Mouse (Mus musculus): ENCODE results near the gene Kif26b.

DNA sequence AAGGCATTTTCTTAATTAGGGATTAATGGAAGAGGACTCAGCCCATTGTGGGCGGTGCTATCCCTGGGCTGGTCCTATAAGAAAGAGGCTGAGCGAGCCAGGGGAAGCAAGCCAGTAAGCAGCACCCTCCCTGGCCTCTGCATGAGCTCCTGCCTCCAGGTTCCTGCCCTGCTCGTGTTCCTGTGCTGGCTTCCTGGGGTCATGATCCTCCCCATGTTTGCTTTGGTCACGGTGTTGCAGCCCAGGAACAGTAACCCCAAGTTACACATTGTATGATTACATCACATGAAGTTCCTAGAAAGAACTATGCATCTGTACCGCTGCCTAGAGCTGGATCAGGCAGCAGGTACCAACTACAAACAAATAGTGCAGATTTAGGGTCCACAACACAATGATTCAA, 452.7 kb downstream of the Kif26b start:
- TF ChIP-seq POLR2A (IDR thresholded peaks at IDR 0.05; ENCODE audit: borderline replicate concordance, low read depth, low read length) = no peak
- no peak for TF ChIP-seq CTCF (IDR thresholded peaks at IDR 0.05; ENCODE audit: low read depth, low read length)
